Mouse (Mus musculus): ENCODE results near the gene Olfr1282. TPM values are rescaled to one million over a fixed set of nuclear protein-coding genes. Genes with fewer than 3 reads are reported as not detected.

Olfr1282 gene
- polyA plus RNA-seq, 1 experiment = not detected

DNA sequence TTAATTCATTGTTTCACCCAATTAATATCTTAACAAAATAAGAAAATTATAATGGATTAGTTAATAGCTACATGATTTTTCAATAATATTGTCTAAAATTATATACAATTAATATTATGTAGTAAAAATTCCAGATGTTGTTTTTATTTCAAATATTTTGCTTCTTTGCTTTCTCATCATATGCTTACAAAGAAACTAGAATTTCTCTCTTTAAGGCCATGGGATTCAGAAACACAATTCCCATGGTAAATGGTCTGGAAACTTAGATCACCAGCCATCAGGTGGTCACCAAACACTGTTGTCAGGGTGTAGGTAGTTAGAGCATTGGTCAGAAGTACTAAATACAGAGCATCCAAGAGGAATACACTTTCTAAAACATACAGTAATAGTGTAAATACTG is 46.0 kb downstream of the Olfr1282 start, which contains the start of gene Olfr1278:
Gene Olfr1278, plus strand, starts transcription at position 301 of the 400 bp plus-strand sequence.
- TF ChIP-seq CTCF (IDR thresholded peaks at IDR 0.05; ENCODE audit: control insufficient read depth, insufficient read depth, insufficient replicate concordance, low read depth, low read length) = no peak
- no peak for TF ChIP-seq POLR2A (IDR thresholded peaks at IDR 0.05; ENCODE audit: control insufficient read depth, low read depth, low read length)
- Histone ChIP-seq H3K27ac (ENCODE audit: control insufficient read depth, insufficient read depth, low read depth, low read length) (no peak within 1 kb of the TSS), H3K4me1 (ENCODE audit: control insufficient read depth, insufficient read depth, low read length) (no peaks in the 10 kb centered on the region), H3K4me3 (ENCODE audit: control insufficient read depth, low read depth, low read length) (no peak within 1 kb of the TSS), H3K36me3 (ENCODE audit: control insufficient read depth, insufficient read depth, low read length) (no peaks in the 10 kb centered on the region), H3K27me3 (ENCODE audit: control insufficient read depth, insufficient read depth, low read length) (no peaks in the 10 kb centered on the region)

Other genes with a start within 250 kb of the Olfr1282 start
- 5.6 and 8.2 TPM in 2 replicates for gene Gm13941, start 230.1 kb downstream of the Olfr1282 start, polyA plus RNA-seq (2012; rRNA removed)
- gene Gm15130, start 183.1 kb downstream of the Olfr1282 start, polyA plus RNA-seq (2012; rRNA removed) = 3.9 and 5.1 TPM in 2 replicates
- 10.1 and 17.1 TPM in 2 replicates for gene 4930430A15Rik, start 106.5 kb downstream of the Olfr1282 start, polyA plus RNA-seq (2012; rRNA removed)
- gene Olfr1275, start 100.8 kb downstream of the Olfr1282 start, polyA plus RNA-seq (2012; rRNA removed) = 0.23 TPM in 1 of 2 replicates, not detected in the other
- not detected in 2 replicates for gene Olfr1276, start 81.6 kb downstream of the Olfr1282 start, polyA plus RNA-seq (2012; rRNA removed)
- 0.04 TPM in 1 of 2 replicates, not detected in the other for gene Olfr1277, start 62.0 kb downstream of the Olfr1282 start, polyA plus RNA-seq (2012; rRNA removed)
- gene Olfr1278, start 45.9 kb downstream of the Olfr1282 start, polyA plus RNA-seq (2012; rRNA removed) = not detected in 2 replicates
- gene Olfr1279, start 35.4 kb downstream of the Olfr1282 start, polyA plus RNA-seq (2012; rRNA removed) = 0.16 and 0.20 TPM in 2 replicates
- 1.0 and 1.2 TPM in 2 replicates for gene Olfr1280, start 22.1 kb downstream of the Olfr1282 start, polyA plus RNA-seq (2012; rRNA removed)
- 0.06 and 0.19 TPM in 2 replicates for gene Olfr1281, start 9.6 kb downstream of the Olfr1282 start, polyA plus RNA-seq (2012; rRNA removed)
- not detected in 2 replicates for gene Olfr1283, start 30.7 kb upstream of the Olfr1282 start, polyA plus RNA-seq (2012; rRNA removed)
- not detected in 2 replicates for gene Olfr1284, start 39.4 kb upstream of the Olfr1282 start, polyA plus RNA-seq (2012; rRNA removed)
- not detected in 2 replicates for gene Olfr1286, start 87.0 kb upstream of the Olfr1282 start, polyA plus RNA-seq (2012; rRNA removed)
- gene Olfr1287, start 113.1 kb upstream of the Olfr1282 start, polyA plus RNA-seq (2012; rRNA removed) = not detected in 2 replicates
- not detected in 2 replicates for gene Olfr1288, start 138.0 kb upstream of the Olfr1282 start, polyA plus RNA-seq (2012; rRNA removed)
- 0.07 TPM in 1 of 2 replicates, not detected in the other for gene Olfr1289, start 144.7 kb upstream of the Olfr1282 start, polyA plus RNA-seq (2012; rRNA removed)
- gene Olfr1290, start 157.8 kb upstream of the Olfr1282 start, polyA plus RNA-seq (2012; rRNA removed) = not detected in 2 replicates
- not detected in 2 replicates for gene Olfr1291-ps1, start 161.1 kb upstream of the Olfr1282 start, polyA plus RNA-seq (2012; rRNA removed)
- not detected in 2 replicates for gene Olfr1293-ps, start 189.1 kb upstream of the Olfr1282 start, polyA plus RNA-seq (2012; rRNA removed)
- gene Olfr1294, start 204.2 kb upstream of the Olfr1282 start, polyA plus RNA-seq (2012; rRNA removed) = not detected in 2 replicates
- gene Olfr1295, start 233.6 kb upstream of the Olfr1282 start, polyA plus RNA-seq (2012; rRNA removed) = not detected in 2 replicates

All from testis, adult 2 months (tissue).